Mouse (Mus musculus): ENCODE results near the gene Slc9a6.

- TF ChIP-seq CTCF (IDR thresholded peaks at IDR 0.05; ENCODE audit: control insufficient read depth, insufficient read depth, insufficient replicate concordance, low read depth, low read length) = no peak
- no peak for TF ChIP-seq POLR2A (IDR thresholded peaks at IDR 0.05; ENCODE audit: control insufficient read depth, low read depth, low read length)
These were observed 94.5 kb downstream of the Slc9a6 start for GRCm38 (mm10) chrX:56703965-56704562.

Data from testis, adult 2 months (tissue).